Mouse (Mus musculus): ENCODE data around the gene Pank3.

- TF ChIP-seq CTCF (IDR thresholded peaks at IDR 0.05; ENCODE audit: extremely low read depth, insufficient read depth, low read length) (no peak), POLR2A (IDR thresholded peaks at IDR 0.05; ENCODE audit: extremely low read depth, insufficient read depth, low read length) (peak; percentile 28; the same call in 1 of the 2 replicates)
These were observed 608 bp downstream of the Pank3 start for GRCm38 (mm10) chr11:35769746-35770437.
